Mouse (Mus musculus) ES-Bruce4 (cell line): ENCODE data around the gene Rprd2. TPM values are rescaled to one million over a fixed set of nuclear protein-coding genes. Genes with fewer than 3 reads are reported as not detected.

Experiments
- H3K27ac ChIP-seq: 2 replicates; pipeline ENCODE4 v1.5.1; 2012; ENCODE audit warnings: low read length, inconsistent platforms; ENCODE audit not compliant: insufficient read depth
- H3K27me3 ChIP-seq: 2 replicates; pipeline ENCODE4 v1.6.1; 2012; ENCODE audit warnings: mild to moderate bottlenecking, low read length, inconsistent platforms; ENCODE audit not compliant: control insufficient read depth, poor library complexity, insufficient read depth, severe bottlenecking
- H3K36me3 ChIP-seq: 2 replicates; pipeline ENCODE4 v1.6.1; 2012; ENCODE audit warnings: inconsistent platforms, mild to moderate bottlenecking, low read length, moderate library complexity; ENCODE audit not compliant: control insufficient read depth, poor library complexity, insufficient read depth, severe bottlenecking
- H3K4me1 ChIP-seq: one replicate; pipeline ENCODE4 v1.8.1; 2011; ENCODE audit warnings: low read length; ENCODE audit not compliant: control insufficient read depth, insufficient read depth
- H3K4me3 ChIP-seq: 2 replicates; pipeline ENCODE4 v1.5.1; 2011; ENCODE audit warnings: low read depth, mild to moderate bottlenecking, low read length
- H3K9ac ChIP-seq: 2 replicates; pipeline ENCODE4 v1.6.1; 2012; ENCODE audit warnings: low read depth, mild to moderate bottlenecking, inconsistent platforms; ENCODE audit not compliant: poor library complexity, severe bottlenecking
- H3K9me3 ChIP-seq: replicated peaks from 2 replicates; pipeline ENCODE4 v1.6.1; 2012; ENCODE audit warnings: mild to moderate bottlenecking, low read length, inconsistent platforms; ENCODE audit not compliant: control insufficient read depth, poor library complexity, insufficient read depth, severe bottlenecking
- CTCF ChIP-seq: IDR thresholded peaks from one replicate; pipeline ENCODE4 v1.8.1; 2011; ENCODE audit warnings: low read depth, low read length
- EP300 ChIP-seq: IDR thresholded peaks from 2 replicates; pipeline ENCODE4 v1.6.1; 2011; ENCODE audit warnings: low read depth, low read length; ENCODE audit not compliant: insufficient read depth
- POLR2A ChIP-seq: IDR thresholded peaks from one replicate; pipeline ENCODE4 v1.8.1; 2011; ENCODE audit warnings: low read length; ENCODE audit not compliant: insufficient read depth
- polyA plus RNA-seq: library from polyadenylated mRNA; stranded (reverse); fragments of >200 nt; gene quantifications from 2 replicates; pipeline ENCODE4 v1.2.4, GENCODE M21; 2011; ENCODE audit warnings: low read depth; ENCODE audit not compliant: missing spikeins, insufficient read depth, insufficient read length

Gene Rprd2
- polyA plus RNA-seq, 1 experiment, result 51.4 TPM

- Histone ChIP-seq H3K9ac (no peak overlapping the region), H3K9me3 (no peaks in the 10 kb centered on the region), H3K36me3 (peaks cover 31% of the 10 kb centered on the region), H3K4me3 (no peak overlapping the region), H3K4me1 (peaks cover 4% of the 10 kb centered on the region), H3K27ac (no peak overlapping the region), H3K27me3 (no peaks in the 10 kb centered on the region)
- TF ChIP-seq POLR2A (no peak), EP300 (no peak), CTCF (no peak)
Observed at GRCm38 (mm10) chr3:95740406-95740805, 78.3 kb downstream of the Rprd2 start.

GRCm38 (mm10) chr3:95739353-95740104 lies 79.1 kb downstream of the Rprd2 start, which contains the start of gene Ecm1:
Gene Ecm1, minus strand, starts transcription at chr3:95739569.
- TF ChIP-seq POLR2A (no peak), EP300 (no peak), CTCF (no peak)
- Histone ChIP-seq H3K36me3 (peaks cover 23% of the 10 kb centered on the region), H3K4me1 (peaks cover 7% of the 10 kb centered on the region), H3K27ac (no peak within 1 kb of the TSS), H3K27me3 (no peaks in the 10 kb centered on the region), H3K9me3 (no peaks in the 10 kb centered on the region), H3K9ac (no peak within 1 kb of the TSS), H3K4me3 (no peak within 1 kb of the TSS)

GRCm38 (mm10) chr3:95735071-95735670 lies 83.5 kb downstream of the Rprd2 start:
- H3K27ac ChIP-seq, result no peak overlapping the region
- no peaks in the 10 kb centered on the region for H3K36me3 ChIP-seq
- peaks cover 7% of the 10 kb centered on the region for H3K4me1 ChIP-seq
- no peak for TF ChIP-seq CTCF
- TF ChIP-seq EP300, result no peak
- no peak for TF ChIP-seq POLR2A
- no peaks in the 10 kb centered on the region for H3K27me3 ChIP-seq
- H3K4me3 ChIP-seq, result peak overlapping the region; percentile 1; the same call in 1 of the 2 replicates
- H3K9me3 ChIP-seq, result no peaks in the 10 kb centered on the region
- no peak overlapping the region for H3K9ac ChIP-seq

GRCm38 (mm10) chr3:95734092-95734702 lies 84.5 kb downstream of the Rprd2 start:
- Histone ChIP-seq H3K27me3 (no peaks in the 10 kb centered on the region), H3K27ac (no peak overlapping the region), H3K36me3 (no peaks in the 10 kb centered on the region), H3K9me3 (no peaks in the 10 kb centered on the region), H3K9ac (no peak overlapping the region), H3K4me1 (peaks cover 7% of the 10 kb centered on the region), H3K4me3 (no peak overlapping the region)
- TF ChIP-seq CTCF (no peak), POLR2A (no peak), EP300 (no peak)

GRCm38 (mm10) chr3:95732744-95733521 lies 85.7 kb downstream of the Rprd2 start:
- H3K9me3 ChIP-seq, result no peaks in the 10 kb centered on the region
- TF ChIP-seq EP300 (no peak), POLR2A (no peak), CTCF (no peak)
- no peak overlapping the region for H3K27ac ChIP-seq
- peaks cover 7% of the 10 kb centered on the region for H3K4me1 ChIP-seq
- H3K36me3 ChIP-seq, result no peaks in the 10 kb centered on the region
- no peaks in the 10 kb centered on the region for H3K27me3 ChIP-seq
- H3K9ac ChIP-seq, result no peak overlapping the region
- H3K4me3 ChIP-seq, result no peak overlapping the region
